Mouse (Mus musculus) C2C12 (cell line): Measurements from ENCODE around the gene Hist2h2ab.

Experiments used
- CEBPB ChIP-seq: IDR thresholded peaks from one replicate; pipeline ENCODE4 v1.6.1; 2011; ENCODE audit warnings: low read depth, mild to moderate bottlenecking, control low read depth, moderate library complexity
- CTCF ChIP-seq: IDR thresholded peaks from one replicate; pipeline ENCODE4 v1.5.1; 2011; ENCODE audit not compliant: control insufficient read depth, insufficient read depth, insufficient read length
- FOSL1 ChIP-seq: IDR thresholded peaks from one replicate; pipeline ENCODE4 v1.8.0; 2011; ENCODE audit warnings: mild to moderate bottlenecking, low read length; ENCODE audit not compliant: poor library complexity, insufficient read depth, severe bottlenecking
- MAX ChIP-seq: IDR thresholded peaks from one replicate; pipeline ENCODE4 v1.6.1; 2011; ENCODE audit warnings: mild to moderate bottlenecking, control low read depth
- MYOD1 ChIP-seq: IDR thresholded peaks from one replicate; pipeline ENCODE4 v1.6.1; 2011; ENCODE audit warnings: low read depth; ENCODE audit not compliant: control insufficient read depth, insufficient read length
- MYOG ChIP-seq: IDR thresholded peaks from one replicate; pipeline ENCODE4 v1.6.1; 2011; ENCODE audit not compliant: control insufficient read depth, insufficient read length; ENCODE audit errors: extremely low read depth
- USF1 ChIP-seq: IDR thresholded peaks from one replicate; pipeline ENCODE4 v1.6.1; 2011; ENCODE audit warnings: low read depth, mild to moderate bottlenecking, control low read depth, moderate library complexity

- TF ChIP-seq CTCF: no peak
- TF ChIP-seq MYOG: no peak
- TF ChIP-seq MAX: no peak
- no peak for TF ChIP-seq USF1
- no peak for TF ChIP-seq CEBPB
- no peak for TF ChIP-seq MYOD1
- TF ChIP-seq FOSL1: no peak
These were observed at the start of gene Hist2h2ab, which contains the start of gene Bola1 for GRCm38 (mm10) chr3:96219661-96220130.
